Mouse (Mus musculus) limb, embryonic 15.5 days (tissue): ENCODE data around the gene Khdrbs1. TPM values are rescaled to one million over a fixed set of nuclear protein-coding genes. Genes with fewer than 3 reads are reported as not detected.

ENCODE experiments used
- ATAC-seq: fragments of 200-750 bp; cut with Nextera tagmentation; 2 replicates; pipeline ENCODE4 v1.8.0; 2017; ENCODE audit warnings: low read depth, moderate TSS enrichment; ENCODE audit not compliant: insufficient number of reproducible peaks, low FRiP score, low TSS enrichment
- H3K27ac ChIP-seq: fragments of 300-500 bp; sonication (generic); 2 replicates; pipeline ENCODE4 v1.5.1; 2015; ENCODE audit warnings: moderate library complexity, mild to moderate bottlenecking, inconsistent platforms
- H3K27me3 ChIP-seq: fragments of 300-500 bp; sonication (generic); 2 replicates; pipeline ENCODE4 v1.6.1; 2015; ENCODE audit warnings: inconsistent platforms
- H3K36me3 ChIP-seq: fragments of 300-500 bp; sonication (generic); 2 replicates; pipeline ENCODE4 v1.6.1; 2015; ENCODE audit warnings: inconsistent platforms
- H3K4me1 ChIP-seq: fragments of 300-500 bp; sonication (generic); 2 replicates; pipeline ENCODE4 v1.6.1; 2015; ENCODE audit warnings: inconsistent platforms
- H3K4me2 ChIP-seq: fragments of 300-500 bp; sonication (generic); 2 replicates; pipeline ENCODE4 v1.6.1; 2015; ENCODE audit warnings: mild to moderate bottlenecking, inconsistent platforms
- H3K4me3 ChIP-seq: fragments of 300-500 bp; sonication (generic); 2 replicates; pipeline ENCODE4 v1.5.1; 2015; ENCODE audit warnings: mild to moderate bottlenecking, inconsistent platforms
- H3K9ac ChIP-seq: fragments of 300-500 bp; sonication (generic); 2 replicates; pipeline ENCODE4 v1.6.1; 2015; ENCODE audit warnings: inconsistent platforms
- H3K9me3 ChIP-seq: fragments of 300-500 bp; sonication (generic); 2 replicates; pipeline ENCODE4 v1.6.1; 2016; ENCODE audit warnings: inconsistent platforms
- WGBS: fragments of 180-500 bp; shearing (Covaris S2); methylation state at CpG from one replicate; pipeline ENCODE4 v1.1.7; 2015; 5-methylcytosine and 5-hydroxymethylcytosine counted together
- microRNA-seq: library from miRNA; unstranded; fragments of <30 nt; microRNA quantifications from one replicate; pipeline ENCODE4, GENCODE M21; 2016
- polyA plus RNA-seq: library from polyadenylated mRNA; unstranded; fragments of >200 nt; fragmentation: Nextera tagmentation; extraction: Ambion mirVana; gene quantifications from 2 replicates; pipeline ENCODE4 v1.2.1, GENCODE M21; 2015

Gene Khdrbs1
- polyA plus RNA-seq, 1 experiment from 2014 or later: 95.9 TPM

- no peaks in the 10 kb centered on the region for H3K9me3 ChIP-seq
- WGBS: 58% methylated on average over 3 of the region's 3 CpGs
- H3K36me3 ChIP-seq: peaks cover 37% of the 10 kb centered on the region
Observed at GRCm38 (mm10) chr4:129662255-129662813, 79.8 kb downstream of the Khdrbs1 start.

GRCm38 (mm10) chr4:129661584-129661983, 80.5 kb downstream of the Khdrbs1 start:
- no peak overlapping the region for H3K4me3 ChIP-seq
- no peak overlapping the region for H3K27ac ChIP-seq
- no peak for ATAC-seq
- H3K4me1 ChIP-seq: no peaks in the 10 kb centered on the region; the same call in 1 of the 2 replicates
- H3K36me3 ChIP-seq: peaks cover 44% of the 10 kb centered on the region
- H3K27me3 ChIP-seq: no peaks in the 10 kb centered on the region
- H3K9me3 ChIP-seq: no peaks in the 10 kb centered on the region
- 77% methylated on average over 3 of the region's 3 CpGs for WGBS
- no peak overlapping the region for H3K9ac ChIP-seq
- H3K4me2 ChIP-seq: no peak overlapping the region

More at GRCm38 (mm10) chr4:129662255-129662813, 79.8 kb downstream of the Khdrbs1 start:
- Histone ChIP-seq H3K4me3 (no peak overlapping the region), H3K4me2 (no peak overlapping the region), H3K27me3 (no peaks in the 10 kb centered on the region), H3K9ac (no peak overlapping the region), H3K27ac (no peak overlapping the region), H3K4me1 (no peaks in the 10 kb centered on the region; the same call in 1 of the 2 replicates)
- ATAC-seq: no peak

GRCm38 (mm10) chr4:129654770-129655169, 87.3 kb downstream of the Khdrbs1 start:
- Histone ChIP-seq H3K4me1 (no peaks in the 10 kb centered on the region), H3K4me2 (no peak overlapping the region), H3K27me3 (no peaks in the 10 kb centered on the region), H3K36me3 (peaks cover 86% of the 10 kb centered on the region), H3K9ac (no peak overlapping the region), H3K4me3 (no peak overlapping the region), H3K27ac (no peak overlapping the region), H3K9me3 (no peaks in the 10 kb centered on the region)
- 91% methylated on average over 14 of the region's 14 CpGs for WGBS
- ATAC-seq: no peak

Small RNA genes within 50 kb of the gene (microRNA-seq; reads per million reads assigned to microRNA genes)
- gene Gm28017 (not detected), gene Mir7016 (not detected)

Other genes starting within 250 kb of the Khdrbs1 start
- 445 and 538 TPM in 2 replicates for gene Marcksl1, start 228.7 kb downstream of the Khdrbs1 start, polyA plus RNA-seq
- gene Hdac1, start 199.6 kb downstream of the Khdrbs1 start, polyA plus RNA-seq: 196 and 204 TPM in 2 replicates
- 5.8 and 6.3 TPM in 2 replicates for gene Lck, start 168.7 kb downstream of the Khdrbs1 start, polyA plus RNA-seq
- gene Fam167b, start 163.8 kb downstream of the Khdrbs1 start, polyA plus RNA-seq: 6.9 and 7.0 TPM in 2 replicates
- gene Eif3i, start 141.7 kb downstream of the Khdrbs1 start, polyA plus RNA-seq: 275 and 278 TPM in 2 replicates
- 192 and 199 TPM in 2 replicates for gene Tmem234, start 141.6 kb downstream of the Khdrbs1 start, polyA plus RNA-seq
- gene Dcdc2b, start 128.0 kb downstream of the Khdrbs1 start, polyA plus RNA-seq: 2.4 TPM in 2 replicates
- gene Iqcc, start 123.2 kb downstream of the Khdrbs1 start, polyA plus RNA-seq: 28.2 and 29.6 TPM in 2 replicates
- gene Ccdc28b, start 118.4 kb downstream of the Khdrbs1 start, polyA plus RNA-seq: 50.8 and 50.9 TPM in 2 replicates
- gene Txlna, start 101.2 kb downstream of the Khdrbs1 start, polyA plus RNA-seq: 84.9 and 92.7 TPM in 2 replicates
- 15.3 TPM in 2 replicates for gene Kpna6, start 69.5 kb downstream of the Khdrbs1 start, polyA plus RNA-seq
- gene Tmem39b, start 45.5 kb downstream of the Khdrbs1 start, polyA plus RNA-seq: 12.9 and 15.9 TPM in 2 replicates
- gene Ptp4a2, start 68.9 kb upstream of the Khdrbs1 start, polyA plus RNA-seq: 339 and 355 TPM in 2 replicates
- 0.07 and 0.08 TPM in 2 replicates for gene Spocd1, start 186.9 kb upstream of the Khdrbs1 start, polyA plus RNA-seq
- 3.6 and 4.7 TPM in 2 replicates for gene Adgrb2, start 242.6 kb upstream of the Khdrbs1 start, polyA plus RNA-seq